Mouse (Mus musculus) c-Kit-negative CD71-positive TER-119-positive erythroid progenitor cells, embryonic 14.5 days (primary cell): ENCODE results near the gene Ift20.
"Not testable (repeated sequence)": the region's sequence is repeated elsewhere in the genome, so short reads cannot be mapped to it uniquely, and the experiment has no call there.

Experiments used
- DNase-seq: peaks from one replicate; pipeline ENCODE4 v3.0.0-alpha.2; 2013; ENCODE audit warnings: low read depth, low spot score

Ift20 gene

DNA sequence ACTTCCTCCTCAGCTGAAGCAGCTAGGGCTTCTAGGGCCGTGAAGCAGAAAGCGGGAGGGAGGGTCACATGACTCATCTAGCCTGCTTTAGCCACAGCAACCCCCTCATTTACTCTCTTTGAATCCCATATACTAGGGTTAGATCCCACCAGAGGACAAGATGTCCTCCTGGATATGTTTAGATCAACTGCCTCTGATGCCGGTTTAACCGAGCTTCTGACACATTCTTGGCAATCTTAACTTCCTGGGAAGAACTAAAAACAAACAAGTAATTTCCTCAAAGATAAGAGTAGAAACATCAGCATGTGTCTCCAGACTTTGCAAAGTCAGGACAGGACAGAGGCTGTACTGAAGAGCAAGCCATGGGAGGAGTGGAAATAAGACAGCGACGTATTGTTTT, 30.6 kb downstream of the Ift20 start:
- no peak for DNase-seq

DNA sequence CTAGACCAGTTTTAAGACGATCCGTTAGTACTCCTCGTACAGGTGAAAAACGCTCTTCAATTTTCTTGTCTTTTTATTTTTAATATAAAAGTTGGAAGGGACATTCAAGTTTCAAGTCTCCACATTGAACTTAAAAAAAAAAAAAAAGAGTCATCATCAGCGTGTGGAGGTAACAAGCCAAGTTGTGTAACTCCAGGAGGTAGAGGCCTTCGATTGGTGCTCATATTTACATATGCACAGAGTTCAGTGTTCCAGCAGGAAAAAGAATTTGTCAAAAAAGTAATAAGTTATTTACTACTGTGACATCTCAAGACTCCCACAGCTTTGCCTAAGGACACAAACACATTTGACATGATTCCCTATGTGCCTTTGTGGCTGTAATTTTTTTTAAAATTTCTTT, 31.5 kb downstream of the Ift20 start:
- no peak for DNase-seq

DNA sequence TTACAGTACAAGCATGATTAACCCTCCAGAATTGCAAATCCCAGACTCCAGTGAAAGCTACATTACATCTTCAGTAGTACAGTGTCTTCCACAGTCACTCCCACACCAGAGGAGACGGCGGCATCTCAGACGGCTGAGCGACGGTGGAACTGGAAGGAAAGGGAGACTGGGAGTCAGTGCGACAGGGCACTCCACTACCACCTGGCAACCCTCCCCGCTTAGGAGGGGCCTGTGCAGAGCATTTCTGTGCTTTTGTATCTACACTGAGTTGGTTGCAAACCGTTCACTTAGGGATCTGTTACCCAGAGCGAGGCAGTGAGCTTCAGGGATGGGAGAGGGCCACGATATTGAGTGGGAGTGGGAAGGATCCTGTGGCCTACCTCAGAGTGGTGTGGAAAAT, 32.7 kb downstream of the Ift20 start:
- DNase-seq, result no peak

DNA sequence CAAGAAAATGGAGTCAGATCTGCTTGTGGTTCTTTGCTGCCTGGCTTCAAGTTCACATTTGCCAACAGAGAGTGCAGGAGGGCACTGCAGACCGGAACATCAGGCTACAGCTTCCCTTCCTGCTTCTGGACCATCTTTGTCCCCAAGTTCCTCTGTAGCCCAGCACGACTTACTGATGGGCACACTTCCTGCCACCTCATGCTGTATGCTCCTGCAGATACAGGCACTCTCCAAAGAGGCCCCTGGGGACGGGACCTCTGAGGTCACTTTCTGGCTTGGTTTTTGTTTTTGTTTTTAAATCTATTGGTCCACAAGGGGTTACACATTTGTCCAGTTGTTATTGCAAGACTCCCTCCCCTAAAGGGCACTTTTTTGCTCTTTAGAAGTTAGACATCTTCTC, 33.6 kb downstream of the Ift20 start:
- DNase-seq, result no peak

DNA sequence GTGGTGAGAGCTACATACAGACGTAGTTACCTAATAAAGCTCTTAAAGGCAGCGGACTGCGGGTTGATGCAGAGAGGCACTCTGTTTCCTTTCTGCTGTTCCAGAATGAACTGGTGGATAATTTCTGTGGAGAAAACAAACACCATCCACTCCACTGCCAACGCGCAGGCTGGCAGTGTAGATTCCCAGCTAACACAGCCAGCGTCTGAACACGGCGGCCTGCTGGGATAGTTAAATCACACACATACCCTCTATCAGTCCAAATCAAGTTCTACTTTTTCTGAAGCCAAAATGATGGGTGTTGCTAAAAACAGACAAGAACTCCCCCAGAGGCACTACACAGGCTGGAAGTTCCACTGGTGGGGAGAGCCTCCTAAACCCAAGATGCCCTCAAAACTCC, 35.3 kb downstream of the Ift20 start:
- DNase-seq, result no peak

DNA sequence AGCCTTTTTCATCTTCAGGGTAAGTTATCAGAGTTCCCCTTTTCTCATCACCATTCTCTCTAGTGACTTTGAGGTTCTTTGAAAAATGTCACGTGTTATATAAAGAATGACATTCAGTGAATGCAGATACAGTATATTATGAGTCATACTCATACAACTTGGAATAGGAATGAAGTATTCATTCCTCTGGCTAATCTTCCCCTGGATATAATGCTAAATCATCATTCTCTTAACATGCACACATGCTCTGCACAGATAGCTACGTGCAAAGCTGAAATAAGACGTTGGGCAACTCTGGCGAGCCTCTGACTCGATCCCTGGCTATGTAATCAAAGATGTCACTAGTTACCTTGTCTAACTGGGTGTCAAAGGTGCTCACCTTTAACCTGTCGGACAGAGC, 35.7 kb downstream of the Ift20 start:
- no peak for DNase-seq

DNA sequence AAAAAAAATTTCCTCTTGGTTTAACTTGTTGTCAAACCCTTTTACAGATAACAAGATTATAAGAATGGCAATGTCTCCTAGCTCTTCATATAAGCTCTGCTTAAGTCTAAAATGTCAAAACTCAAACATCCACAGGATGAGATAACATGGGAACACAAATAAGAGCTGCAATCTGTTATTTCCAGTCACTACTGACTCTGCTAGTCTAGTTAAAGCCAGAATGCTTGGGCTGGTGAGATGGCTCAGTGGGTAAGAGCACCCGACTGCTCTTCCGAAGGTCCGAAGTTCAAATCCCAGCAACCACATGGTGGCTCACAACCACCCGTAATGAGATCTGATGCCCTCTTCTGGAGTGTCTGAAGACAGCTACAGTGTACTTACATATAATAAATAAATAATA, 37.9 kb downstream of the Ift20 start:
- DNase-seq, result not testable (repeated sequence)

DNA sequence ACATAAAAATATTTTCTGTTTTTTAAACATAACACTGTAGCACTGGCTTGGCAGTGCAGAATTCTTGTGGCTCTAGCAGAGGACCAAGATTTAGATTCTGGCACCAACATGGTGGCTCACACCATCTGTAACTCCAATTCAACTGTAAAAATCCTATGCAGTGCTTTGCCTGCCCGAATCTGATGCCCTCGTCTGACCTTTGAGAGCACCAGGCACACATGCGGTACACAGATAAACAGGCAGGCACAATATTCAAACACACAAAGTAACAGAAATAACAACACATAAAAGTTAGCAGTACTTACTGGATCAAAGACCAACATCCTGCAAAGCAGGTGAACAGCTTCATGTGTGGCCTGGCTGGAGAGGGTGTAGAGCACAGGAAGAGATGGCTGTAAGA, 38.4 kb downstream of the Ift20 start:
- no peak for DNase-seq

DNA sequence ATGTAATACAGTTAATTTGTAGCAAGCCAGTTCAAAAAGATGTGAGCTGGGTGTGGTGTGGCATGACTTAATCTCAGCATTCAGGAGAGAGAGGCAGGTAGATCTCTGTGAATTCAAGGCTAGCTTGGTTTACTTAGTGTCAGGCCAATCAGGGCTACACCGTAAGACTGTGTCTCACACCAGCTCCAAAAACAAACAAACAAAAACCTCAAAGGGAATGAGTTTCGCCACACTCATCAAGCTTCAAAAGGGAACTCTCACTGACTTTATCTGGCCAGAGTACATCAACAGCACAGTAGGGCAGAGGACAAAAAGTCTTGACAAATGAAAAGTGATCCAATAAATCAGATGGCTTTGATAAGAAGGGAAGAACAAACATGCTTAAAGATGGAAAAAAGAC, 38.8 kb downstream of the Ift20 start:
- DNase-seq, result no peak

DNA sequence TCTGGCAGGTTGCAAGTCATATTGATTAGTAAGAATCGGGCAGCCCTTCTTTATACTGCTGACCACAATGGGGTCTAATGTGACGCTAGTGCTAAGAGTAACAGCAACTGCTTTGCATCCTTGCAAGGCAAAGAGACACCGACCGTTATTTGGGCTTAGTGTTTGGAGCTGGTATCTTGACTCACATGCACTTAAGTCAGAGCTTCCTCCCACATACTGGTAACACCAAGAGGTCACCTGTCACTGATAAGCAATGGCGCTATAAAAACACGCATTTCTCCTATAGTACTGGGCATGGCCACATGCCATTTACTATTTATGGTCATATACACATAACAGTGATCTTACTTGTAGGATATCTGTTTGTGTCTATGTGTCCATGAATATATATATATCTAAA, 46.7 kb downstream of the Ift20 start:
- DNase-seq, result no peak

DNA sequence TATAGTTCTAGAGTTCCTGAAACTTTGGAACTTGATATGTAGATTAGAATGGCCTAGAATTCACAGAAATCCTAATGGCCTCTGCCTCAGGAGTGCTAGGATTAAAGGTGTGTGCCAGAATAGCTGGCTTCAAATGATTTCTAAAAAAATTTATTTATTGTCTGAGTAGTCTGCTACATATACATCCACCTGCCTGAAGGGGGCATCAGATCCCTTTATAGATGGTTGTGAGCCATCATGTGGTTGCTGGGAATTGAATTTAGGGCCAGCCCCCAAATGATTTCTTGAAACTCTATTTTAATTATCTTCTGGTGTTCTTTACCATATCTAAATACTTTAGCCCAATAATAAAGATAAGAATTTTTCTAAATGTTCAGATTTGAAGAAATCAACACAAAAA, 49.9 kb downstream of the Ift20 start:
- no peak for DNase-seq

DNA sequence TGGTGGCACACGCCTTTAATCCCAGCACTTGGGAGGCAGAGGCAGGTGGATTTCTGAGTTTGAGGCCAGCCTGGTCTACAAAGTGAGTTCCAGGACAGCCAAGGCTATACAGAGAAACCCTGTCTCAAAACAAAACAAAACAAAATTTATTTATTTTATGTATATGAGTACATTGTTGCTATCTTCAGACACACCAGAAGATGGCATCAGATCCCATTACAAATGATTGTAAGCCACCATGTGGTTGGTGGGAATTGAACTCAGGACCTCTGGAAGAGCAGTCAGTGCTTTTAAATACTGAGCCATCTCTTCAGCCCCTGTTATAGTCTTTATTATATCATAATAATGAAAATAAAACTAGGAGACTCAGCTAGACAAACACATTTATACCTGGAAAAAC, 51.5 kb downstream of the Ift20 start:
- not testable (repeated sequence) for DNase-seq
